ENCODE assay signal across 9 mouse cellular contexts in genomic region chr11:114152716-114153115, GRCm38 (mm10).
DNase-seq lines count a peak whose midpoint lies in the region; ATAC-seq and TF ChIP-seq lines count a peak whose summit lies in the region.
"Had no signal": no experiment of that assay in that cellular context is flagged by ENCODE, and none has a peak within 500 bp of the region (broad histone marks: within the 10 kb centered on the region; RNA-seq: fewer than 3 reads in every experiment).

No protein-coding gene starts in this region.

- H3K27ac ChIP-seq in embryonic facial prominence, embryonic 14.5 days (replicated peaks; ENCODE audit: low read depth, low read length): no peak overlapping the region
- H3K27ac ChIP-seq in embryonic facial prominence, embryonic 10.5 days (replicated peaks): no peak overlapping the region
- H3K27ac ChIP-seq in lung, postnatal 0 days (ENCODE audit: low read length): no peak overlapping the region
- no peak overlapping the region for H3K27ac ChIP-seq in neural tube, embryonic 15.5 days (replicated peaks)
- no peak overlapping the region for H3K27ac ChIP-seq in midbrain, embryonic 13.5 days
- H3K27ac ChIP-seq: heart, embryonic 13.5 days had no signal

- H3K4me1 ChIP-seq in embryonic facial prominence, embryonic 14.5 days (ENCODE audit: control insufficient read depth, insufficient read depth, low read length): no peaks in the 10 kb centered on the region
- H3K4me1 ChIP-seq in embryonic facial prominence, embryonic 10.5 days: no peaks in the 10 kb centered on the region
- H3K4me1 ChIP-seq in lung, postnatal 0 days (ENCODE audit: insufficient read depth, low read depth, low read length): no peaks in the 10 kb centered on the region
- no peaks in the 10 kb centered on the region for H3K4me1 ChIP-seq in neural tube, embryonic 15.5 days
- H3K4me1 ChIP-seq in midbrain, embryonic 13.5 days (replicated peaks): no peaks in the 10 kb centered on the region
- H3K4me1 ChIP-seq: heart, embryonic 13.5 days had no signal

- no peaks in the 10 kb centered on the region for H3K9me3 ChIP-seq in embryonic facial prominence, embryonic 14.5 days (ENCODE audit: control insufficient read depth, low read length)
- H3K9me3 ChIP-seq in embryonic facial prominence, embryonic 10.5 days: no peaks in the 10 kb centered on the region
- no peaks in the 10 kb centered on the region for H3K9me3 ChIP-seq in lung, postnatal 0 days (ENCODE audit: low read length)
- H3K9me3 ChIP-seq in neural tube, embryonic 15.5 days (replicated peaks): no peaks in the 10 kb centered on the region
- H3K9me3 ChIP-seq in midbrain, embryonic 13.5 days: no peaks in the 10 kb centered on the region
- H3K9me3 ChIP-seq: heart, embryonic 13.5 days had no signal

- DNase-seq in embryonic facial prominence, embryonic 14.5 days (ENCODE audit: low spot score): peak; percentile 48
- DNase-seq in embryonic facial prominence, embryonic 10.5 days (ENCODE audit: low spot score): no peak
- peak; percentile 37 for DNase-seq in adrenal gland, postnatal 25 days
- DNase-seq in layer of hippocampus, adult 11-12 months (ENCODE audit: low spot score): peak; percentile 37
- DNase-seq in lung, postnatal 0 days (ENCODE audit: low spot score): peak; percentile 26
- DNase-seq in embryo, embryonic 11 days: no peak

- WGBS in embryonic facial prominence, embryonic 14.5 days: 78% methylated on average over 15 of the region's 15 CpGs
- WGBS in embryonic facial prominence, embryonic 10.5 days: 88% methylated on average over 15 of the region's 15 CpGs
- WGBS in lung, postnatal 0 days: 62% methylated on average over 15 of the region's 15 CpGs
- WGBS in neural tube, embryonic 15.5 days: 83% methylated on average over 15 of the region's 15 CpGs
- WGBS in midbrain, embryonic 13.5 days: 88% methylated on average over 15 of the region's 15 CpGs

- no peak overlapping the region for H3K4me2 ChIP-seq in embryonic facial prominence, embryonic 14.5 days (ENCODE audit: low read depth, low read length)
- H3K4me2 ChIP-seq in lung, postnatal 0 days (replicated peaks; ENCODE audit: low read depth, low read length): no peak overlapping the region
- no peak overlapping the region for H3K4me2 ChIP-seq in neural tube, embryonic 15.5 days
- no peak overlapping the region for H3K4me2 ChIP-seq in midbrain, embryonic 13.5 days (replicated peaks)
- H3K4me2 ChIP-seq: heart, embryonic 13.5 days had no signal

- H3K36me3 ChIP-seq in embryonic facial prominence, embryonic 14.5 days (ENCODE audit: control insufficient read depth, insufficient read depth, low read length): no peaks in the 10 kb centered on the region
- H3K36me3 ChIP-seq in embryonic facial prominence, embryonic 10.5 days (replicated peaks): no peaks in the 10 kb centered on the region
- H3K36me3 ChIP-seq in lung, postnatal 0 days (ENCODE audit: insufficient read depth, low read length): no peaks in the 10 kb centered on the region
- no peaks in the 10 kb centered on the region for H3K36me3 ChIP-seq in neural tube, embryonic 15.5 days
- H3K36me3 ChIP-seq in midbrain, embryonic 13.5 days: no peaks in the 10 kb centered on the region
- H3K36me3 ChIP-seq: heart, embryonic 13.5 days had no signal

- TF ChIP-seq EP300 in lung, postnatal 0 days (IDR thresholded peaks at IDR 0.05): no peak

- TF ChIP-seq CTCF in lung, postnatal 0 days (IDR thresholded peaks at IDR 0.05): no peak

- no peaks in the 10 kb centered on the region for H3K27me3 ChIP-seq in embryonic facial prominence, embryonic 14.5 days (replicated peaks; ENCODE audit: control insufficient read depth, insufficient read depth, low read length)
- 0 out of 2 replicates have a peak, but pooled peaks cover 4% of the 10 kb centered on the region for H3K27me3 ChIP-seq in embryonic facial prominence, embryonic 10.5 days (replicated peaks; ENCODE audit: low read depth, poor library complexity, severe bottlenecking)
- H3K27me3 ChIP-seq in lung, postnatal 0 days (replicated peaks; ENCODE audit: insufficient read depth, low read length): no peaks in the 10 kb centered on the region
- 0 out of 2 replicates have a peak, but pooled peaks cover 4% of the 10 kb centered on the region for H3K27me3 ChIP-seq in neural tube, embryonic 15.5 days (replicated peaks)
- H3K27me3 ChIP-seq in midbrain, embryonic 13.5 days: no peaks in the 10 kb centered on the region

- no peak for ATAC-seq in embryonic facial prominence, embryonic 14.5 days (ENCODE audit: low read depth)
- ATAC-seq in lung, postnatal 0 days: no peak
- no peak for ATAC-seq in neural tube, embryonic 15.5 days (ENCODE audit: low FRiP score)
- no peak for ATAC-seq in midbrain, embryonic 13.5 days

- H3K4me3 ChIP-seq in embryonic facial prominence, embryonic 14.5 days (ENCODE audit: low read depth, low read length): no peak overlapping the region
- no peak overlapping the region for H3K4me3 ChIP-seq in embryonic facial prominence, embryonic 10.5 days
- no peak overlapping the region for H3K4me3 ChIP-seq in lung, postnatal 0 days (ENCODE audit: low read depth, low read length)
- H3K4me3 ChIP-seq in neural tube, embryonic 15.5 days (replicated peaks): no peak overlapping the region
- no peak overlapping the region for H3K4me3 ChIP-seq in midbrain, embryonic 13.5 days (replicated peaks)
- H3K4me3 ChIP-seq: heart, embryonic 13.5 days had no signal

- H3K9ac ChIP-seq in embryonic facial prominence, embryonic 14.5 days (ENCODE audit: low read depth, low read length): no peak overlapping the region
- no peak overlapping the region for H3K9ac ChIP-seq in lung, postnatal 0 days (replicated peaks; ENCODE audit: low read depth)
- H3K9ac ChIP-seq in neural tube, embryonic 15.5 days (replicated peaks): no peak overlapping the region
- H3K9ac ChIP-seq in midbrain, embryonic 13.5 days (replicated peaks): no peak overlapping the region
- H3K9ac ChIP-seq: heart, embryonic 13.5 days had no signal

Comparison
In these comparisons a context has a peak if more than half of its experiments do, and no peak if none do; other contexts are left out.
1. DNase-seq: peak in embryonic facial prominence, embryonic 14.5 days (single experiment), adrenal gland, postnatal 25 days (single experiment), layer of hippocampus, adult 11-12 months (single experiment) and lung, postnatal 0 days (single experiment); none in embryonic facial prominence, embryonic 10.5 days (single experiment) and embryo, embryonic 11 days (single experiment).